Mouse (Mus musculus): ENCODE data around the gene Zfhx3. TPM values are rescaled to one million over a fixed set of nuclear protein-coding genes. Genes with fewer than 3 reads are reported as not detected.

Zfhx3 gene
- polyA plus RNA-seq, 1 experiment = 6.6 TPM

DNA sequence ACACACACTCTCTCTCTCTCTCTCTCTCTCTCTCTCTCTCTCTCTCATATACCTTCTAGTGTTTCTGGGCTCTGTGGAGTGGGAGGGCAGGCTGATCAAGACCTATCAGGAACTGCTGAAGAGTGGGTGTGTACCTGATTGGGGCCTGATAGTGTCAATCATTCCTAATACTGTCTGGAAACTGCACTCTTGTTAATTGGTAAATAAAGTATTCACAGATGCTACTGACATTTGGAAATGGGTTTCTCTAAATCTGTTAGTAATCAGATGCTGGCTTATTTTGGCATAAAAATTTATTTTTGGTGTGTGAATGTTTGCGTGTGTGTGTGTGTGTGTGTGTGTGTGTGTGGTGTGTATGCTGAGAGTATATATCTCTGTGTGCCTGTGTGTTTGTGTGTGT, 35.8 kb downstream of the Zfhx3 start:
- WGBS = 71% methylated on average over 1 of the region's 1 CpGs
- no peak overlapping the region for H3K4me3 ChIP-seq (replicated peaks; ENCODE audit: control insufficient read depth, low read depth, low read length)
- no peaks in the 10 kb centered on the region for H3K4me1 ChIP-seq (ENCODE audit: control insufficient read depth, insufficient read depth, low read length)
- TF ChIP-seq CTCF (IDR thresholded peaks at IDR 0.05; ENCODE audit: control insufficient read depth, insufficient read depth, low read length) = no peak
- no peak for TF ChIP-seq POLR2A (IDR thresholded peaks at IDR 0.05; ENCODE audit: borderline replicate concordance, control insufficient read depth, low read depth, low read length)
- H3K27ac ChIP-seq (ENCODE audit: control insufficient read depth, insufficient read depth, low read depth, low read length, poor library complexity) = no peak overlapping the region

DNA sequence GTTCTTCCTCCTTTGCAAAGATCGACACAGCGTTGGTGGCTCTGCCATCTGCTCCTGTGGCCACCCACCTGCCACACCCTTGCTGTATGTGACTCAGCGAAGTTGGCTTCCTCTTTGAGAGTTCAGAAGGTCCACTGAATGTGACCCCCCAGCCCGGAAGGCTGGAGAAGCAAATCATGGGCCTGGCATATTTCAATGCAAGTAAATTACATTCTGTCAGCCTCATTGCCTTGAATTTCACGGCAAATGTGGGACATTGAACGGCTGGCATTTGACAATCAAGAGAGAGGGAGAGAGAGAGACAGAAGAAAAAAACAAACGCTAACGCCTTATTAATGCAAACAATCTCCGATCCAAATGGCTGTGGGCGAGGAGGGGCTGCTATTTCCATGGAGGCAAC, 38.2 kb downstream of the Zfhx3 start:
- Histone ChIP-seq H3K4me3 (replicated peaks; ENCODE audit: control insufficient read depth, low read depth, low read length) (no peak overlapping the region), H3K4me1 (ENCODE audit: control insufficient read depth, insufficient read depth, low read length) (no peaks in the 10 kb centered on the region), H3K27ac (ENCODE audit: control insufficient read depth, insufficient read depth, low read depth, low read length, poor library complexity) (no peak overlapping the region)
- TF ChIP-seq POLR2A (IDR thresholded peaks at IDR 0.05; ENCODE audit: borderline replicate concordance, control insufficient read depth, low read depth, low read length) = no peak
- no peak for TF ChIP-seq CTCF (IDR thresholded peaks at IDR 0.05; ENCODE audit: control insufficient read depth, insufficient read depth, low read length)
- WGBS = 14% methylated on average over 10 of the region's 10 CpGs

DNA sequence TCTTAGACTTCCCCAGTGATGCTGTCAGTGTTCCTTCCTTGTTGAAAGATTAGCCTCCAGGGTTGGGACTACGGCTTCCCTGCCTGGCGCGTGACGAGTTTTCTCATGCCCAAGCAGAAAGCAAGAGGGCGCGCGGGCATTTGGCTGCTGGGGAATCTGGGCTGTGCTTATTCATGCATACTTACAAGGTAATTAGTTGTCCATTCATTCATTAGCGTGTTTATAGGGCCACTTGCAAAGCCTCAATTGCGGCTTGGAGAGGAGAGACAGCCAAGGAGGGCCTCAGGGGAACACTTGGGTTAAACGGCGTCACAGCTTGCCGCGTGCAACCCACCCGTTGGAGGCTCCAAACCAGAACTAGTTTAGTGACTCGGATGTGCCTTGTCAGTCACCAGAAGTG, 44.2 kb downstream of the Zfhx3 start:
- WGBS = 81% methylated on average over 15 of the region's 15 CpGs
- TF ChIP-seq CTCF (IDR thresholded peaks at IDR 0.05; ENCODE audit: control insufficient read depth, insufficient read depth, low read length) (no peak), POLR2A (IDR thresholded peaks at IDR 0.05; ENCODE audit: borderline replicate concordance, control insufficient read depth, low read depth, low read length) (no peak)
- no peak overlapping the region for H3K4me3 ChIP-seq (replicated peaks; ENCODE audit: control insufficient read depth, low read depth, low read length)
- H3K27ac ChIP-seq (ENCODE audit: control insufficient read depth, insufficient read depth, low read depth, low read length, poor library complexity) = no peak overlapping the region
- H3K4me1 ChIP-seq (ENCODE audit: control insufficient read depth, insufficient read depth, low read length) = no peaks in the 10 kb centered on the region

DNA sequence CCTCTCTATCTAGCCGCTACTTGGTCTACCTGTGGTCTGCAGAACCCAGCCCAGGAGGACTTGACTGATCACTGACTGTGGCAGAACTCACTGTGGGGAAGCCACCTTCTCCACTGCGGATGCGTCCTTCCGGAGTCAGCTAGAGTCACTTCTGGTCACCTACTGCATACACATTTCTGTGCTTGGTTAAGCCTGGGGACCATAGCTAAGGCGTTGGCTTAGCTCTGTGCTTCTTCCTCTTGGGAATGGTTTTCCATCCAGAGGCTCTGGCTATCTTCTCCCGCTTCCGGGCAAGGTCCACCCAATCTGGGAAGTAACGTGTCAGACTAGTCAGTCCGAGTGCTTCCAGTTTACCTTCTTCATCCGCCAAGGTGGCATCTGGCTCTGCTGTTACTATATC, 56.4 kb downstream of the Zfhx3 start:
- Histone ChIP-seq H3K4me1 (ENCODE audit: control insufficient read depth, insufficient read depth, low read length) (no peaks in the 10 kb centered on the region), H3K4me3 (replicated peaks; ENCODE audit: control insufficient read depth, low read depth, low read length) (no peak overlapping the region), H3K27ac (ENCODE audit: control insufficient read depth, insufficient read depth, low read depth, low read length, poor library complexity) (no peak overlapping the region)
- WGBS = 90% methylated on average over 10 of the region's 10 CpGs
- TF ChIP-seq CTCF (IDR thresholded peaks at IDR 0.05; ENCODE audit: control insufficient read depth, insufficient read depth, low read length) (no peak), POLR2A (IDR thresholded peaks at IDR 0.05; ENCODE audit: borderline replicate concordance, control insufficient read depth, low read depth, low read length) (no peak)

DNA sequence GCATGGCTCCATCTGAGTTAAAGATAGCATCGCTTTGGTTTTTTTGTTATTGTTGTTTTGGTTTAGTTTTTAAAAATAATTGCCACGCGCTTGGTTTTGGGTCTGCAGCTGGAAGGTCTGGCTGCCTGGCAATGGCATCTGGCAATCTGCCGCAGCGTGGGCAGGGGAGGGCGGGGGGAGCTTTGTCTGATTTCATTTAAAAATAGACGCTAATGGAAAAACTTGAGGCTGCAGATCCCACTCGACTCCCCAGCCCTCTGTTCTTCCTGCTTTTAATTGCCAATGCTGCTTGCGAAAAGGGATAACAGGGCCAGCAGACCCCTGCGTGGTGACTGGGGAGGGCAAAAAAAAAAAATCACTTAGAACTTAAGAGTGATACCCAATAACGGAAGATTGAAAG, 69.1 kb downstream of the Zfhx3 start:
- Histone ChIP-seq H3K4me1 (ENCODE audit: control insufficient read depth, insufficient read depth, low read length) (no peaks in the 10 kb centered on the region), H3K27ac (ENCODE audit: control insufficient read depth, insufficient read depth, low read depth, low read length, poor library complexity) (no peak overlapping the region), H3K4me3 (replicated peaks; ENCODE audit: control insufficient read depth, low read depth, low read length) (no peak overlapping the region)
- WGBS = 75% methylated on average over 11 of the region's 11 CpGs
- no peak for TF ChIP-seq POLR2A (IDR thresholded peaks at IDR 0.05; ENCODE audit: borderline replicate concordance, control insufficient read depth, low read depth, low read length)
- TF ChIP-seq CTCF (IDR thresholded peaks at IDR 0.05; ENCODE audit: control insufficient read depth, insufficient read depth, low read length) = no peak

DNA sequence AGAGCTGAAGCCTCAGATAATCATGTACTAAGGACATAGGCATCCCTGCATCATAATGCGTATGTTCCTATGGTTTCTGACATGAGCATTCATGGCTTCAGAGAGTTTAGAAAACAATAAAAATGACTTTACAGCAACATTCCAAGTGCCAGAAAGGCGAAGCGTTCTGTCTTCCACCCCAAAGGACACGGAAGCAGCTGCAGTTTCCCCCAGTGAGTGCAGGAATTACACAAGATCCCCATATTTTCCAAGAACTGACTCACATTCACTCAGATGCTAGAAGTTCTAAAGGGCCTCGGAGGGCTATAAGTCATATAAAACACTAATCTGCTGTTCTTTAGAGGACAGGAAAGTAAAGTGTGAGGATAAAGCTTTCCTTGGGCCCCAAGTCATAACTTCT, 75.3 kb downstream of the Zfhx3 start:
- Histone ChIP-seq H3K4me1 (ENCODE audit: control insufficient read depth, insufficient read depth, low read length) (no peaks in the 10 kb centered on the region), H3K4me3 (replicated peaks; ENCODE audit: control insufficient read depth, low read depth, low read length) (no peak overlapping the region), H3K27ac (ENCODE audit: control insufficient read depth, insufficient read depth, low read depth, low read length, poor library complexity) (no peak overlapping the region)
- TF ChIP-seq CTCF (IDR thresholded peaks at IDR 0.05; ENCODE audit: control insufficient read depth, insufficient read depth, low read length) = no peak
- TF ChIP-seq POLR2A (IDR thresholded peaks at IDR 0.05; ENCODE audit: borderline replicate concordance, control insufficient read depth, low read depth, low read length) = no peak
- WGBS = 85% methylated on average over 5 of the region's 5 CpGs

DNA sequence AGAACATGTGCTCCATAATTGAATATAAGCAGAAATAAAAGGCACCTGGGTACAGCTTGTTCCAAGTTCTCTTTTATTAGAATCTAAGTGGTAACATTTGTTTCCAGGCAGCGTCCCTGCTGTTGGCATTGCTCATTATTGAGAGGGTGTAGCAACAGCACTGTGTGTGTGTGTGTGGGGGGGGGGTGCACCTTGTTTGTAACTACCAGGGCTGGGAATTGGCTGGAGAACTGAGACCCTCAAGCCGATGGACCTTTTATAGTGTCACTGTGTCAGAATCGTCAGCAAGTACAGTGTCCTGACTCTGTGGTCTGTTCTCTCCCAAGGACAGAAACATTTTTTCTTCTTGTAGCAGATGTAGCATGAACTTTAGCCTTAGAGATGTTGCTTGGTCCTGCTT, 77.2 kb downstream of the Zfhx3 start:
- Histone ChIP-seq H3K4me3 (replicated peaks; ENCODE audit: control insufficient read depth, low read depth, low read length) (no peak overlapping the region), H3K4me1 (ENCODE audit: control insufficient read depth, insufficient read depth, low read length) (no peaks in the 10 kb centered on the region), H3K27ac (ENCODE audit: control insufficient read depth, insufficient read depth, low read depth, low read length, poor library complexity) (no peak overlapping the region)
- 89% methylated on average over 3 of the region's 3 CpGs for WGBS
- TF ChIP-seq CTCF (IDR thresholded peaks at IDR 0.05; ENCODE audit: control insufficient read depth, insufficient read depth, low read length) = no peak
- no peak for TF ChIP-seq POLR2A (IDR thresholded peaks at IDR 0.05; ENCODE audit: borderline replicate concordance, control insufficient read depth, low read depth, low read length)

DNA sequence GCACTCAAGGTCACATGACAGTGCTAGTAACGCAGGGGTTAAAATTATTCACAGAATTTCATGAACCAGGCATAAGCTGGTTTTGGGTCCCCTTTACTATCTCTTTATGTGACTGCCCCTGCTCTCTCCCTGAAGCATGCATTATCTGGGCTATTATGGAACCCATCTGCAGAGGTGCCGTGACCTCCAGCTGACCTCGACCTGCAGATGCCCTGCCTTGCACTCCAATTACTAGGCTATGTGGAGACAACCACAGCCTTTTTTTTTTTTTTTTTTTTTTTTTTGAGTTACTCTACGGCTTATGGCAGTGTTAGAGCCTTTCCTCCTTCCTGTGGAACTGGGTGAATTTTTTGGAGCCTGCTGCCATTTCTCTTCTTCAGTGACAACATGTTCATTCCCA, 80.0 kb downstream of the Zfhx3 start:
- TF ChIP-seq POLR2A (IDR thresholded peaks at IDR 0.05; ENCODE audit: borderline replicate concordance, control insufficient read depth, low read depth, low read length) = no peak
- no peak for TF ChIP-seq CTCF (IDR thresholded peaks at IDR 0.05; ENCODE audit: control insufficient read depth, insufficient read depth, low read length)
- H3K27ac ChIP-seq (ENCODE audit: control insufficient read depth, insufficient read depth, low read depth, low read length, poor library complexity) = no peak overlapping the region
- no peak overlapping the region for H3K4me3 ChIP-seq (replicated peaks; ENCODE audit: control insufficient read depth, low read depth, low read length)
- no peaks in the 10 kb centered on the region for H3K4me1 ChIP-seq (ENCODE audit: control insufficient read depth, insufficient read depth, low read length)
- WGBS = 75% methylated on average over 4 of the region's 4 CpGs

DNA sequence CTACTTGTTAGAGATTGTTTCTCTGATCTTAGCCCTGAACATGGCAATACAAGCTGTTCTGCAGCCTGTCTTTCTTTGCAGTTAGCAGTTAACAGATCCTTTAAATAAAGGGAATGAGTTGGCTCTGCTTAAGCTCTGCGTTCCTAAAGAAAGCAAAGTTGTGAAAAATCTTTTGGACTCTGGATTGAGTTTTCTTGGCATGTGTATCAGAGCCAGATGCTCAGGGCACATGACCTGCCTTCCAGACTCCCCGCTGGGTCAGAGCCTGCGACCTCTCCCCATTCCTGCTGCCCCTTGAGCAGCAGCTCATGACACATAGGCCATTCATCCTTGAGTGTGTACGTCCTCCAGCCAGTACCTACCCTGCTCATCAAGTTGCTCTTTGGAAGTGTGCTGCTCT, 81.9 kb downstream of the Zfhx3 start:
- no peaks in the 10 kb centered on the region for H3K4me1 ChIP-seq (ENCODE audit: control insufficient read depth, insufficient read depth, low read length)
- H3K27ac ChIP-seq (ENCODE audit: control insufficient read depth, insufficient read depth, low read depth, low read length, poor library complexity) = no peak overlapping the region
- TF ChIP-seq CTCF (IDR thresholded peaks at IDR 0.05; ENCODE audit: control insufficient read depth, insufficient read depth, low read length) (no peak), POLR2A (IDR thresholded peaks at IDR 0.05; ENCODE audit: borderline replicate concordance, control insufficient read depth, low read depth, low read length) (no peak)
- WGBS = 83% methylated on average over 4 of the region's 4 CpGs
- no peak overlapping the region for H3K4me3 ChIP-seq (replicated peaks; ENCODE audit: control insufficient read depth, low read depth, low read length)
